Mouse (Mus musculus): Measurements from ENCODE around the gene Gm14214.

- TF ChIP-seq POLR2A (IDR thresholded peaks at IDR 0.05; ENCODE audit: control insufficient read depth, extremely low read depth, insufficient read depth, low read length, poor library complexity) (no peak), CTCF (IDR thresholded peaks at IDR 0.05; ENCODE audit: borderline replicate concordance, control insufficient read depth, extremely low read depth, insufficient read depth, low read length, poor library complexity) (no peak)
Measured at GRCm38 (mm10) chr2:154754068-154754560, 15.7 kb downstream of the Gm14214 start.
